Mouse (Mus musculus) gonadal fat pad, adult 2 months (tissue): Measurements from ENCODE around the gene Fam118a. TPM values are rescaled to one million over a fixed set of nuclear protein-coding genes. Genes with fewer than 3 reads are reported as not detected.
"Not testable (repeated sequence)": the region's sequence is repeated elsewhere in the genome, so short reads cannot be mapped to it uniquely, and the experiment has no call there.

Source experiments
- DNase-seq: peaks from one replicate; pipeline ENCODE4 v3.0.0-alpha.2; 2012; ENCODE audit warnings: low read depth
- polyA plus RNA-seq: library from polyadenylated mRNA; depleted of rRNA; stranded (reverse); fragments of >200 nt; gene quantifications from 2 replicates; pipeline ENCODE4 v1.2.3, GENCODE M21; 2012

Fam118a gene
- polyA plus RNA-seq, 1 experiment: 13.6 TPM

DNA sequence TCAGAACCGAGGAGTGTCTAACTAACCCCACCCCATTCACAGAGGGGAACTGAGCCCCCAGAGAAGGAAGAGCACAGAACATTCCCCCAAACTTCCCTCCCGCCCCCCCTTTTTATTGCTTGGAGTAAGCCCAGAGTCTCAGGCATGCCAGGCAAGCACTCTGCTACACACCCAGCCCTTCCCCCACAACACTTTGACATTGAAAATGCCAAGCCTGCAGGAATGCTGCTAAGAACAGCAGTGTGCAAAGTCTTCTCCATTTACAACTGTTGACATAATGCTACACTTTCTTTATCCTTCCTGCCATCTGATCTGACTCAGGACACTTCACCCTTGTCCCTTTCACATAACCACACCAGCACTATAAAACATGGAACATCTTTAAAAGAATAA lies 16.1 kb upstream of the Fam118a start:
- DNase-seq: no peak

DNA sequence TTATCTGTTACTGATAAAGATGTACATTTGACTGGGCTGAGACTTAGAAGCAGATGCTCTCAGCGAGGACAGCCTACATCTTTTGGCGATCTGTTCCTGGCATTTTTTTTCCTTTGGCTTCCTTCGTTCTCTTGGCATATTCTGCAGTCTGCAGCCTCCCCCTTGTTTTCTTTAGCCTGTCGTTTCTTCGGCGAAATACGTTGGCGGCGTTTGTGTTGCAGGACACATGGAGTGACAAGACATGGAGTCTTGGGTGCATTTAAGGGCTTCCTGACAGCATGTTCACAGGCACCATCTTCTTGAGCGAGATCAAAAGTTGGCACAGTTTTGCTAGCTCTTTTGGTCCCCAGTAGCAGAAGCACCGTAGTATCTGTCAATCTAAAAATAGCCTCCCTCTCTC lies 13.0 kb upstream of the Fam118a start:
- DNase-seq: no peak

DNA sequence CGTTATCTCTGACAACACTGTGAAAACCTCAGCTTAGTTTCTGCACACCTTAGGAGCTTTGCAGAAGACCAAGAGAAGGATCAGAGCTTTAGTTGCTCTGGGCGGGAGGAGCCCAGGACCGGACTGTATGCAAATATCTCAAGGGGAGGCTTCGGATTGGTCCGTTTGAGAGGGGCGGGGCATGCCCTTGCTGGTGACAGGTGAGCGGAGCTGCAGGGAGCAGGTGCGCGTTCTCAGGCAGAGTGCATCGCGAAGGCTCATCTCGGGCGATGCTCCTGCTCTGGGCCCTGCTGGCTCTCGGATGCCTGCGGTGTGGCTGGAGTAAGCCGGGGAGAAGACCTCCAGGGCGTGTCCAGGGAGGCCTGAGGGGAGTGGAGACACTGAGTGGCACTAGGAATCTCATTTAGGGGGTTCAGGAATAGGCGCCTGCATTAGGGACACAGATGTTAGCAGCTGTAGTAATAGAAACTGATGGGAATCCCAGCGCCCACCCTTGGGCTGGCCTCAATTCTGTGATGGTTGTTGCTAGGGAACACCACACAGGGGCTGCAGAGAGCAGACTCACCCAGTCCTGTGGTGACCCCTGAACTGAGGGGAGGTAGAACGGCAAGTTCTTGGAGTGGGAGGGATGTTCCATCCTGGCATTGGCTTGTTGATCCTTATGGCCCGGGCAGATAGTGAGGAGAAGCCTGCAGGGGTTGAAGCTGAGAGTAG lies 11.6 kb upstream of the Fam118a start, which contains the start of gene Upk3a:
TSS of gene Upk3a (plus strand) at position 191 of the 714 bp plus-strand sequence.
- DNase-seq: no peak

DNA sequence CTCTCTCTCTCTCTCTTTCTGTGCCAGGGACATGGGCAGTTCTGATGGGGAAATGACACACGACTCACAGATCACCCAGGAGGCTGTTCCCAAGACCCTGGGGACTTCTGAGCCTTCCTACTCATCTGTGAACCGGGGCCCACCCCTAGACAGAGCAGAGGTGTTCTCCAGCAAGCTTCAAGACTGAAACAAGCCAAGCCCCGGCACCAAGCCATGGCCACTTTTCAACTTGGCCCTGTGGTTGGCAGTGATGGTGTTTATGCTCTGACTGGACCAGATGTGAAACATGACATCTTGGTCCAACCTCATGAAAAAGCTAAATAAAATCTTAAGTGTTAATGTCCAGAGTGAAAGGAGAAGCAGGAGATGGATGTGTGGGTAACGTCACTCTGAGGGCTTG lies 6.5 kb upstream of the Fam118a start:
- no peak for DNase-seq

DNA sequence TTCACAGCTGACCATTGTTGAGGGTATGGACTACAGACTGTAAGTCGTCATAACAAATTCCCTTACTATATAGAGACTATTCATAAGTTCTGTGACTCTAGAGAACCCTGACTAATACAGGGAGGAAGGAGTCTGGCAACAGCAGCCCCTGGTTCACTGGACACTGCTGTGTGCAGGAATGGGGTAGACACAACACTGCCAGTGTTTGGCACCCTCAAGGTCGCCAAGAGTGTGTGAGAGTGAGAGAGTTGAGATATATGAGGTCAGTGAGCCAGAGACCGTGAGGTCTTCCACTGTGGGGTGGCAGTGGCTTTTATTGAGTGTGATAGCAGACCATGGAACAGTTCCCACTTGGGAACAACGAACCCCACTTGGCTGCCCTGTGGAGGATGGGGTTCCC lies 2.6 kb upstream of the Fam118a start:
- DNase-seq: no peak

DNA sequence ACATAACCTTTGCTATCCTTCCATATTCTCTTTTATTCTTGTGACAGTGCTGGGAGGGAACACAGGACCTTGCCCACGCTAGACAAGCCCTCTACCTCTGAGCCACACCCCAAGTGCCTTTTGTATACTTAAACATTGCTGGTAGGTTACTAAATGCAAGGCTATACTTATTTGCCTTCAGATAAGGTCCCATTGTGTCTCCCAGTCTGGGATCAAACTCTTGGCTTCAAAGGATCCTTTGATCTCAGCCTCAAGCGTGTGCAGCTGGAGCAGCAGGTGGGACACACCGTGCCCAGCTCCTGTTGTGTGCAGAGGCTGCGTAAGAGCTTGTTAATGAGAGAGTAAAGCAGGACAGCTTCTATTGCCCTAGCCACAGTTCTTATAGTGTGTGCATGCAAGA lies 1.0 kb upstream of the Fam118a start:
- no peak for DNase-seq

DNA sequence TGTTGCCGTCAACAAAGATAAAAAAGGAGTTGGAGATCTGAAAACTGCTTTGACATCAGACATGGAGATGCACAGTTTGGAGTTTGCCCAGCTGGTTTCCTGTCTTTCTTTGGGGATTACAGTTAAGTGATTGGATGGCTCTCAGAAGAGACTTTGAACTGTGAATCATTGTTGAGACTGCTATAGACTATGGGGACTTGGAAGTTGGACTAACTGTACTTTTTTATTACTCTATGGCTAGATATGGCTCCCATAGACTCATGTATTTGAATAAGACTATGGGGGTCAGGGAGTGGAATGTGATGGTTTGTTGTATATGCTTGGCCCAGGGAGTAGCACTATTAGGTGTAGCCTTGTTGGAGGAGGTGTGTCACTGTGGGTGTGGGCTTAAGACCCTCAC lies 1.9 kb downstream of the Fam118a start:
- DNase-seq: not testable (repeated sequence)

DNA sequence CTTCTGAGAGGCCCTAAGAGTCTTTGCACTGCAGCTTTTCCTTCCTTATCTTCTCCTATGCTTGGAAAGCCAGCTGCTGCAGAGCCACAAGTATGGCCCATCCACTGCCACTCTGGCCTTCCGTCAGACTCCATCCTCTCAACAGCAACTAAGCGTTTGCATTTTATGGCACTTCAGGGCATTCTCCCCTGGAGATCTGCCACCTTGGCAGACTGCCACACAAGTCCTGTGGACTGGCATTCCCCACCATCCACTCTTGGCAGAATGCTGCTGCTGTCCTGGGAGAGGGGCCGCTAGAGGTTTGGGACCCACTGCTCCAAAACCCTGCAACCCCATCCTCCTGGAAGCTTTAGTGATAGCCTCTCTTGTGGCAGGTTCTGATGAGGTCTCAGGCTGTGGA lies 3.1 kb downstream of the Fam118a start:
- DNase-seq: no peak

DNA sequence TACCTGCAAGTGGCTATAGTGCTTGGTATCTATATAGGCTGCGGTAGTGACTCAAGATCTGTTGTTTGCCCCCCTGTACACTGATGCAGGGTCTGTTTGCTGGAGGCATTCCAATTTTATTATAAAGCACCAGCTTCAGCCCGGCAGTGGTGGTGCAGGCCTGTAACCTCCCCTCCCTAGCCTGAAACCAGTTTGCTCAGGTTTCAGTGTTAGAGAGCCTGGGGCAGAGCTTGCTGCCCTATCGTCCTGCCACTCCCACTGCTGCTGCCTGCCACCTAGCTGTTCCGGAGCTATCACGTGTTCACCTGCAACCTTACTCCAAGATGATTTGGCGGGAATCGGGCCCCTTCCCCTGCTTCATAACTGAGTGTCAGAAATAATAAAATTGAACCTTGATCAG lies 5.2 kb downstream of the Fam118a start:
- DNase-seq: not testable (repeated sequence)

DNA sequence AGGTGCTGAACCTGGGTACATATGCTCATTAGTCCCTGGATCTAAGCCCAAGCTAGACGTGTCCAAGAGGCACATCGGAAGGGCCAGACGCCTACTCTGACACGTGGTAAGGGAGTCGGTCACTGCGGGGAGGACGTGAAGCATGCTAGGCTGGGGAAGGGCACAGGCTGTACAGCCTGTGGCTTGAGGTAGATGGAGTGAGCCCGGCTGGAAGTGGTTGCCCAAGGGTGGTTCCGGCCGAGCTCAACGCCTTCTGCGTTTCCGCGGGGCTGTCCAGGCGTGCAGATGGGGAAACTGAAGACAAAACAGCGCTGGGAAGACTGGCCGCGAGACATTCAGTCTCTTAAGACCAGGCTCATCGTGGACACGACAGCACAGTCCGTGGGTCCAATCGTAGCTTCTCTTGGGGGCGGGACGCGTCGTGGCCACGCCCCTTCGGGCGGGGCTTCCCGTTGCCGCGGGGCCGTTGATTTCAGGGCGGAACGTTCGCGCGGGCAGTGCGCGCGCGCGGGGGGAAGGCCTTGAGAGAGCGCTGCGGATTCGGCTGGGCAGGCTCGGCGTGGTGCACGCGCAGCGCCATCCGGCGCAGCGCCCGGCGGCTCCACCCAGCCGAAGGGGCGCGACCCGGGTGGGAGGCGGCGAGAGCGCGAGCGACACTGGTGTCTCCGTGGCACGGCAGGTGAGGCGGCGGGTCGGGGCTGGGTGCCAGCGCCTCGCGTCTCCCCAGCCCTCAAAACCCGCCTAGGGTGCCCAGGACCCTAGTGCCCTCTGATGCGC lies 8.0 kb downstream of the Fam118a start:
- DNase-seq: no peak

DNA sequence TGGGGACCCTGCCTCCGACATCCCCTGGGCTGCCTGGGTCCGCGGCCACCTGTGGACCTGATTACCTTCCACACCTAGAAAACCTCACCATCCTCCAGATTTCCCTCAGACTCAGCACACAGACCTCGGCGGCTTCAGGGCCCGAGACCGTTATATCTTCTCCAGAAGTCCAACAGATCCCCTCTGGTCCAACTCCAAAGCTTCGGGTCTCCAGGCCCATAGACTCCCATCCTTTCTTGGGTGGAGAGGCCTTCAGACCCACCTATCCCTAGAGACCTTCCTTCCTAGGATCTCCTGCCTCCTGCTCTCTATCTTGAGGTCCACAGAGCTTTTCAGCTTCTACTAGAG lies 8.6 kb downstream of the Fam118a start:
- no peak for DNase-seq

DNA sequence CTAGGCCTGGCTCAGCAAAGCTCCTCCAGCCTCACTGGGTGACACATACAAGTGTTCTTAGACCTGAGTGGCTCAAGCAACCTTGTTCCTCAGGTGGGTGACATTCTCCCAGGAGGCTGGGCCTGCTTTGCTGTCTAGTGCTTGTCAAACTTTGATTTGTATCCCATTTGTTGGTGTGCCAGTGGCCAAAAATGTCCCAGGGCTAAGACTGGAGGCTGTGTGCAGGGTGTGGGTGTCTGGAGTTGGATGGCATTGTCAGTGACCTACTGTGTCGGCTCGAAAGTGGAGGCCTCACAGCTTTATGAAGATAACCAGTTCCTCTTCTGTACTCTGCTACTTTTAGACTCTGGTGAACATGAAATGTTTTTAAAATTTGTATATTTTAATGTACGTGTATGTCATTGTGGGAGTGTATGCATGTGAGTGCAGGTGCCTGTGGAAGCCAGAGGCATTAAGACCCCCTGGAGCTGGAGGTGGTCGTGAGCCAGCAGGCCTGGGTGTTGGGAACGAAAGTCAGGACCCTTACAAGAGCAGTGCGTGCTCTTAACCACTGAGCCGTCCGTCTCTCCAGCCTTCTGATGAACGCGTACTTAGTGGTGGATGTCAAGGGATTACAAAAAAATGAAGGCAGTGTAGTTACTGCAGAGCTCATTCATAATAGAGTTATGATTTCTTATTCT lies 12.9 kb downstream of the Fam118a start:
- DNase-seq: no peak

DNA sequence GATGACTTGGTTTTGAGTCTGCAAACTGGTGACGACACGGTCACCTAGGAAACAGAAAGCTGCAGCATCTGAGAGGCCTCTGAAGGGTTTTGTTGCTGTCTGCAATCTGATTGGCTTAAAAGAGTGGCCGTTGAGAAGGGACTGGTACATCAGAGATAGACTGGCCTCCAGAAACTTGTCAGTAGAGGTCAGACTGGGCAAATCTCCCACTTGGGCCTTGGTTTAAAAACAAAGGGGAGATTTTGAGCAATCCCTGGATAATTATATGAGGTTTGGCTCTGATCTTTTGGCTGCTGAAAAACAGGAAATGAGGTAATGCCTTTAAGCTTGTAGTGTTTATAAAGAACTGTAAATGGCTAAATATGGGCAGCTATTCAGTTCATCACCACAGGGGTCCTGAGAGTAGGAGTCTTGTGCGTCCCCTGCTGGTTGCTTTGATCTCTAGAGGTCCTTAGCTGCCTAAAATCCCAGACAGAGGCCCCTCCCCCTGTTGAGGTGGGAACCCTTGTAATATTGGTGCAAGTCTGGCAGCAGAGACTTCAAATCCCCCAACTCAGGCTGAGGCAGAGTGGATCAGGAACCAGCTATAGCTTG lies 13.7 kb downstream of the Fam118a start:
- no peak for DNase-seq

DNA sequence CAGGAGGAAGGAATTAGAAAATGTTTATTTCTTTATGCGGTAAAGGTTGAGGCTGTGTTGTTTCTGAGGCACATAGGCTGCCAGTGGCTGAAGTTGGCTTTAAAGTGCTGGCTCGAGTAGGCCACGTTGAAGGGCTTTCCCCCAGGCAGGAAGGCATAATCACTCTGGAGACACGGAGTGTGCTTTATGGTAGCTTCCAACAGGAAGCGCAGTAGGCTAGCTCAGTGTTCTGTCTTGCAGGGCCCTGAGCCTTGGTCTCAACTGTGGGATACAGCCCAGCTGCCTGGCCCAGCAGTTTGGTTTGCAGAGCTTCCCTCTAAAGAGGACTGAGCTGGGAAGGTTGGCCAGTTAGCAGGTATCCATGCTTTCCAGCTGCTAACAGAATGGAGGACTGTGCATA lies 14.4 kb downstream of the Fam118a start:
- DNase-seq: no peak

DNA sequence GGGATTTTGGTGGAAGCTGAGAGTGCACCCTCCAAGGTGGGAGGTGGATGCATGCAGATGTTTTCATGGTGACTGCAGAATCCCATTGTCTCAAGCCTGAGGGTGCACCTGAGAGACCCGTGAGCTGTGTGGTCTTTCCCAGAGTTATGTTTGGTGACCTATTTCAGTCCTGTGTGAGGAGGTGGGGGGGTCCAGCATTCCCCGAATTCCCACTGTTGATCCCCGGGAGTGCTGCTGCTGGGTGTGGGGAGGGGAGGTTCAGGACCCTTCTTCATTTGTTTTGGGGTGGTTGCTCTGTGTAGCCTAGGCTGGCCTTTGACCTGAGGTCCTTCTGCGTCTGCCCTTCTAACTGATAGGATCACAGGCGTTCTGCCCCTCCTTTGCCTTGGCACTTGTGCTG lies 15.0 kb downstream of the Fam118a start:
- DNase-seq: no peak

DNA sequence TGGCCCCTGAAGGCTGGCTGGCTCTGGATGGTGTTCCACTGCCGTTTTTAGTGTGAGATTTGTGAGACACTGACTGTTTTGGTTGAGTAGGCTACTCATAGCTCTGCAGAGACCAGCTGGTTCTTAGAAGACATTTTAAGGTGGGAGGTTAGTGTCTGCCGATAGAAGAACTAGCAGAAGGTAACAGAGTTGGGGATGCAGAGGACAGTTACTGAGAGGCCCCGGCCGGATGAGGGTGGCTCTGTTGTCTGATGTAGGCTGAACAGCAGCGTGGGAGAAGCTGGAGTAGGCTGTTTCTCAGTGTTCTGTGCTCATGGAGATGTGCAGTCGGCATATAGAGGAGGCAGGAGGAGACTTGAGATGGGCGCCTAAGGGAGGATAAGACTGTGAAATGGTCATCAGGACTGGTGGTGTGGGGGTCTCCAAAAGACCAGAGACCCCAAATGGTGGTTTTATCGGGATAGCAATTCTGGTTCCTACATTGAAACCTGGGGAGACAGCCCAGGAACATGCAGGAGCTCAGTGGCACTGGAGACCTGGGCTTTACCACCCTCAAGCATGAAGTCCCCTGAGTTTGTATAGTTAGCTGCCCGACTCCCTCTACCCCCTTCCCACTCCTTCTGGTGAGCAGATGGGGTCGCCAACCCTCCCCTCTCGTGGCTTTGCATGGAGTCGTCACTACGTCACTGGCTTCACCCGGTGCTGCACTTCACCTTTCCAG lies 17.6 kb downstream of the Fam118a start:
- no peak for DNase-seq

DNA sequence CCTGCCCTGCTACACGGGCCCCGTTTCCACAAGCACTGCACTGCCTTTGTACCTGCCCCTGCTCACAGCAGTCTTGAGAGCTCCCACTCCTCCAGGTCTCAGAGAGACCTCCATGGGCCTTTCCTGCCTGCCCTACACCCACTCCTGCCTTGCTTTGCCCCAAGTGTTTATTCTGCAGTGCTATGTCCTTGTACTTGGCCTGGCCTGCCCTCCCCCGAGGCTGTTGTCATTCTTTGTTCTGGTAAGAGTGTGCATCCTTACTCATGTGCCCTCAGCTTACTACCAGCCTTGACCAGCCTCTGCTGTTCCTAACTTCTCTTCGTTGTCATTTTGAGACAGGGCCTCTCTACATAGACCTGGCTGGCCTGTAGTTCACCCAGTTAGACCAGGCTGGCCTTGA lies 19.1 kb downstream of the Fam118a start:
- DNase-seq: no peak

DNA sequence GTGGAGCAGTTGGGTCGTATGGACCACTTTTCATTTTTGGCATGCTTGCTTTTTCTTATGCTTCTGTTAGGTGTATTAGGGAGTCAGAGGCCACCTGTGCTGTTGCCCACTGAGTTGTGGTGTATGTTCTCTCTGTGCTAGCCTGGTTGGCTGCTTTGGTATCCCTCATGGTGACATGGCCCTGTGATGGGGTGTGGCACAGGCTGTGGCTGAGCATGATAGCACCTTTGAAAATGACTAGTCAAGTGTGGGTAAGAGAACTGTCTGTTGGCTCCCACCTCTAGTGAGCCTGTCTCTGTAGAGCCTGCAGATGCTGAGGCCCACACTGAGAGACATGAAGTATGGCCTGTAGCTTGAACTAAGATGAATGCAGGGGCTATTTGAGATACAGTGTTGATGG lies 21.0 kb downstream of the Fam118a start:
- no peak for DNase-seq

DNA sequence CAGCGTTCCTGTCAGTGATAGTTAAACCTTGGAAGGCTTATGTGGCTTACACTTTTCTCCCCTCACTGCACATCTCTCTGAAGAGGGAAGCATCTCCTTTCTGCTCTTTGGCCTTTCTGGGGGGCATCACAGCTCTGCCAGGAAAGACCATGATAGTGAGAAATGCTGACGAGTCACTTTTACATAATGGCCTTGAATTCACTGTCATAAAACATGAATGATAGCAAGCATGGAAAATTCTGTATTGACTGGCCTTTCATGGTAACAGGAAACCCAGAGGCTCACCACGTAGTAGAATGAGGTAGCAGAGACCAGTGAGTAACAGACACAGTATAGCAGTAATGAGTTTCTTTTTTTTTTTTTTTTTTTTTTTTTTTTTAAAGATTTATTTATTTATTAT lies 25.4 kb downstream of the Fam118a start:
- no peak for DNase-seq

DNA sequence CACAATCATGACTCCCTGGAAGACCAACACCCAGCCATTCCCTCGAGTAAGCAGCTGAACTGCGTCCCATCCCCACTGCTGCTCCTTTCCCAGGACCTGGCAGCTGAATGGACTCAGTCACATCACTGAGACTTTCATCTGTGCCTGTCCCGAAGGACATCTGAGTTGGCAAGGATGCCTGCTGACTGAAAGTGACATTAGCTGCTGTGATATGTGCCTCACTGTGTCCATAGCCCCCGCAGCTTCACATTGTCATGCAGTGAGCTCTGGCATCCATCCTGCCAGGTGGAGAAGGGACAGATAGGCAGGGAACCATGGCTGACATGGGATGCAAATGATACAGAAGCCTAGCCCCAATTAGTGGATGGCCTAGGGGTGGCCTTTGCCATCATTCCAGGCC lies 26.4 kb downstream of the Fam118a start:
- DNase-seq: no peak

DNA sequence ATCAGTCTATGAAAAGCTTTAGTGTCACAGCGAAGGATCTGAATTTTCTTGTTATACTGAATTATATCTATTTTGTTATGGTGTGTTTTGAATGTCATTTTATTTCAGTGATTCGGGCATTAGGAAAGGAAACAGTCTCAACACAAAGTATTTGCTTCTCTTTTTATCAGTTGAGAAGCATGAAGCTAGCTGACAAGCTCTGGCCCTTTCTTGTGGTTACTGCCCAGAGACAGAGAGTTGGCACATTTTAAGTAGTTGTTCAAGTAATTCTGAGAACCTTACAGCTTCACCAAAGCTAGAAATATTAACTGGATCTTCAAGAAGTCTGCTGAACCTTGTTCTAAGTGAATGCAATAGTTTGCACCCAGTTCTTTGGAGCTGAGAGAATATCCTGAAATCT lies 34.7 kb downstream of the Fam118a start:
- DNase-seq: no peak

DNA sequence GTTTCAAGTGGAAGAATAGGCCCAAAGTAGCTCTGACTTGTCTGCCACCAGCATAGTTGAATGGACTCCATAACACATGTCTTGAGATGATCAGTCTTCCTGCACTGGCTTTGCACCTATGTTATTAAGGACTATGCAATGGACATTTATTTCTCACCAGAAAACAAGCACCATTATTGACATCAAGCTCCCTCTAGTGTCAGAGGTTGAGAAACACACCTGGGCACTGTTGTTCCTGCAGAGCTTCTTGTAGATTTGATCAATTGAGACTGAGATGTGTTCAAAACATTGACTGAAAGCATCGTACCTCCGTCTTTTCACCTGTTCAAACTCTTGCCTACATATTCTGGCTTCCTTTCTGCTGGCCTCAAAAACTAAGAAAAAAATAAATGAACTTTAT lies 41.8 kb downstream of the Fam118a start:
- DNase-seq: peak; percentile 12
